Mouse (Mus musculus) megakaryocyte progenitor cell, adult 5-6 weeks (primary cell): ENCODE measurements around the gene Cstad. TPM values are rescaled to one million over a fixed set of nuclear protein-coding genes. Genes with fewer than 3 reads are reported as not detected.

Experiments used
- ATAC-seq: replicated peaks from 2 replicates; pipeline ENCODE4 v1.8.0; 2016; ENCODE audit warnings: mild to moderate bottlenecking, moderate TSS enrichment, inconsistent platforms; ENCODE audit not compliant: poor library complexity
- total RNA-seq, 2 experiments: library from RNA; stranded (forward) in 1 of 2; stranded (reverse) in 1 of 2; fragments of 157-497, 149-512 nt in 1 of 2; fragments of 200-1000 nt in 1 of 2; gene quantifications; 2 replicates each; pipeline versions ENCODE4 v1.2.3 to v1.2.4; 2015 to 2017

Gene Cstad
- 1.3 TPM in 1 of 2 replicates, not detected in the other for total RNA-seq (2015)
- not detected in 2 replicates for total RNA-seq (2017)

GRCm38 (mm10) chr2:30594641-30595379 is at the start of gene Cstad:
TSS of gene Cstad (plus strand) at chr2:30595040.
- ATAC-seq: peak; percentile 74

GRCm38 (mm10) chr2:30545706-30546105 is 49.1 kb upstream of the Cstad start:
- ATAC-seq: no peak

- no peak for ATAC-seq
Observed at GRCm38 (mm10) chr2:30546219-30546618, 48.6 kb upstream of the Cstad start.

GRCm38 (mm10) chr2:30547455-30548217 is 47.2 kb upstream of the Cstad start:
- ATAC-seq: no peak

- peak; percentile 50 for ATAC-seq
Observed at GRCm38 (mm10) chr2:30551579-30551978, 43.3 kb upstream of the Cstad start.

GRCm38 (mm10) chr2:30553851-30554540 is 40.8 kb upstream of the Cstad start:
- peak; percentile 83 for ATAC-seq

- ATAC-seq: no peak
Observed at GRCm38 (mm10) chr2:30555257-30555656, 39.6 kb upstream of the Cstad start.

- no peak for ATAC-seq
Observed at GRCm38 (mm10) chr2:30556495-30556894, 38.3 kb upstream of the Cstad start.

GRCm38 (mm10) chr2:30559552-30559951 is 35.3 kb upstream of the Cstad start:
- no peak for ATAC-seq

- no peak for ATAC-seq
Observed at GRCm38 (mm10) chr2:30562553-30562952, 32.3 kb upstream of the Cstad start.

GRCm38 (mm10) chr2:30571647-30572046 is 23.2 kb upstream of the Cstad start:
- no peak for ATAC-seq

- ATAC-seq: no peak
Observed at GRCm38 (mm10) chr2:30573522-30573921, 21.3 kb upstream of the Cstad start.

- no peak for ATAC-seq
Observed at GRCm38 (mm10) chr2:30577010-30577409, 17.8 kb upstream of the Cstad start.

- ATAC-seq: no peak
Observed at GRCm38 (mm10) chr2:30578006-30578405, 16.8 kb upstream of the Cstad start.

GRCm38 (mm10) chr2:30587161-30587560 is 7.7 kb upstream of the Cstad start:
- ATAC-seq: peak; percentile 84

GRCm38 (mm10) chr2:30587671-30588070 is 7.2 kb upstream of the Cstad start:
- no peak for ATAC-seq

GRCm38 (mm10) chr2:30588985-30589511 is 5.8 kb upstream of the Cstad start:
- ATAC-seq: no peak

- ATAC-seq: no peak
Observed at GRCm38 (mm10) chr2:30589781-30590180, 5.1 kb upstream of the Cstad start.

- ATAC-seq: peak; percentile 74
Observed at GRCm38 (mm10) chr2:30590909-30591308, 3.9 kb upstream of the Cstad start.

GRCm38 (mm10) chr2:30592391-30592790 is 2.4 kb upstream of the Cstad start:
- ATAC-seq: no peak

- ATAC-seq: no peak
Observed at GRCm38 (mm10) chr2:30592951-30593350, 1.9 kb upstream of the Cstad start.
